Mouse (Mus musculus) liver, adult 2 months (tissue): ENCODE results near the gene Blnk. TPM values are rescaled to one million over a fixed set of nuclear protein-coding genes. Genes with fewer than 3 reads are reported as not detected.

Experiments used
- DNase-seq: peaks from one replicate; pipeline ENCODE4 v3.0.0-alpha.2; 2011; ENCODE audit warnings: low read depth, low spot score; ENCODE audit errors: extremely low read depth
- H3K27ac ChIP-seq: fragments of 200-500 bp; replicated peaks from 2 replicates; pipeline ENCODE4 v1.5.1; 2012; ENCODE audit warnings: low read depth, mild to moderate bottlenecking, control low read depth, inconsistent platforms, low read length; ENCODE audit not compliant: insufficient read depth
- H3K27me3 ChIP-seq: fragments of 200-500 bp; 2 replicates; pipeline ENCODE4 v1.6.1; 2012; ENCODE audit warnings: mild to moderate bottlenecking, moderate library complexity, low read length, inconsistent platforms; ENCODE audit not compliant: control insufficient read depth, insufficient read depth
- H3K36me3 ChIP-seq: fragments of 200-500 bp; 2 replicates; pipeline ENCODE4 v1.6.1; 2012; ENCODE audit warnings: low read length, inconsistent platforms; ENCODE audit not compliant: control insufficient read depth, insufficient read depth
- H3K4me1 ChIP-seq: fragments of 200-500 bp; 2 replicates; pipeline ENCODE4 v1.6.1; 2011; ENCODE audit warnings: low read length; ENCODE audit not compliant: control insufficient read depth, insufficient read depth
- H3K4me3 ChIP-seq: fragments of 200-500 bp; 2 replicates; pipeline ENCODE4 v1.5.1; 2011; ENCODE audit warnings: low read depth, mild to moderate bottlenecking, control low read depth, low read length, moderate library complexity; ENCODE audit not compliant: insufficient read depth
- H3K79me2 ChIP-seq: fragments of 200-500 bp; 2 replicates; pipeline ENCODE4 v1.6.1; 2012; ENCODE audit warnings: inconsistent platforms, mild to moderate bottlenecking, low read length, moderate library complexity; ENCODE audit not compliant: control insufficient read depth, insufficient read depth
- H3K9ac ChIP-seq: fragments of 200-500 bp; 2 replicates; pipeline ENCODE4 v1.6.1; 2012; ENCODE audit warnings: low read depth, mild to moderate bottlenecking, control low read depth, inconsistent platforms, low read length
- CTCF ChIP-seq: fragments of 200-500 bp; IDR thresholded peaks from 2 replicates; pipeline ENCODE4 v1.5.1; 2011; ENCODE audit warnings: low read depth, low read length, control low read depth
- POLR2A ChIP-seq: fragments of 200-500 bp; IDR thresholded peaks from 2 replicates; pipeline ENCODE4 v1.6.1; 2011; ENCODE audit warnings: low read length, control low read depth; ENCODE audit not compliant: insufficient read depth; ENCODE audit errors: extremely low read depth
- WGBS: fragments of 180-500 bp; shearing (Covaris S2); methylation state at CpG from one replicate; pipeline ENCODE4 v1.1.7; 2018; 5-methylcytosine and 5-hydroxymethylcytosine counted together
- polyA plus RNA-seq: library from polyadenylated mRNA; depleted of rRNA; stranded (reverse); fragments of >200 nt; gene quantifications from 2 replicates; pipeline ENCODE4 v1.2.3, GENCODE M21; 2012
- total RNA-seq: library from RNA; depleted of rRNA; stranded (reverse); fragments of >200 nt; gene quantifications from 2 replicates; pipeline ENCODE4 v1.2.3, GENCODE M21; 2014

Gene Blnk
- total and polyA plus RNA-seq, 2 experiments: 0.74 to 1.1 TPM

- Histone ChIP-seq H3K27me3 (no peaks in the 10 kb centered on the region), H3K4me1 (no peaks in the 10 kb centered on the region), H3K4me3 (no peak overlapping the region), H3K79me2 (no peaks in the 10 kb centered on the region), H3K36me3 (no peaks in the 10 kb centered on the region), H3K9ac (no peak overlapping the region), H3K27ac (no peak overlapping the region)
- peak; percentile 32 for DNase-seq
- TF ChIP-seq CTCF: no peak
- TF ChIP-seq POLR2A: no peak
- WGBS: 56% methylated on average over 7 of the region's 7 CpGs
These were observed 50.8 kb downstream of the Blnk start for GRCm38 (mm10) chr19:40943552-40943951.

- Histone ChIP-seq H3K4me1 (no peaks in the 10 kb centered on the region), H3K36me3 (no peaks in the 10 kb centered on the region), H3K27me3 (no peaks in the 10 kb centered on the region), H3K4me3 (no peak overlapping the region), H3K27ac (no peak overlapping the region), H3K9ac (no peak overlapping the region), H3K79me2 (no peaks in the 10 kb centered on the region)
- WGBS: 49% methylated on average over 5 of the region's 5 CpGs
- TF ChIP-seq POLR2A: no peak
- TF ChIP-seq CTCF: no peak
- DNase-seq: no peak
These were observed 58.3 kb downstream of the Blnk start for GRCm38 (mm10) chr19:40936038-40936437.

- Histone ChIP-seq H3K4me1 (no peaks in the 10 kb centered on the region), H3K79me2 (no peaks in the 10 kb centered on the region), H3K27ac (no peak overlapping the region), H3K27me3 (no peaks in the 10 kb centered on the region), H3K4me3 (no peak overlapping the region), H3K36me3 (no peaks in the 10 kb centered on the region), H3K9ac (no peak overlapping the region)
- 53% methylated on average over 8 of the region's 8 CpGs for WGBS
- DNase-seq: no peak
- no peak for TF ChIP-seq POLR2A
- TF ChIP-seq CTCF: no peak
These were observed 59.0 kb downstream of the Blnk start for GRCm38 (mm10) chr19:40935376-40935775.

GRCm38 (mm10) chr19:40931581-40932369 is 62.6 kb downstream of the Blnk start:
- no peak for DNase-seq
- 68% methylated on average over 9 of the region's 9 CpGs for WGBS
- no peaks in the 10 kb centered on the region; the same call in 1 of the 2 replicates for H3K27me3 ChIP-seq
- no peak for TF ChIP-seq CTCF
- no peak for TF ChIP-seq POLR2A
- no peaks in the 10 kb centered on the region for H3K4me1 ChIP-seq
- H3K36me3 ChIP-seq: no peaks in the 10 kb centered on the region
- no peaks in the 10 kb centered on the region for H3K79me2 ChIP-seq
- H3K4me3 ChIP-seq: no peak overlapping the region
- H3K9ac ChIP-seq: no peak overlapping the region
- H3K27ac ChIP-seq: no peak overlapping the region

GRCm38 (mm10) chr19:40895393-40895703 is 99.0 kb downstream of the Blnk start:
- Histone ChIP-seq H3K27ac (no peak overlapping the region), H3K36me3 (no peaks in the 10 kb centered on the region), H3K4me3 (peak overlapping the region; percentile 83), H3K4me1 (peaks cover 3% of the 10 kb centered on the region; the same call in 1 of the 2 replicates), H3K79me2 (no peaks in the 10 kb centered on the region), H3K27me3 (no peaks in the 10 kb centered on the region), H3K9ac (peak overlapping the region; percentile 69)
- 2% methylated on average over 6 of the region's 6 CpGs for WGBS
- no peak for DNase-seq
- TF ChIP-seq POLR2A (no peak), CTCF (no peak)
